Comparison of ENCODE assay signal across 8 mouse cellular contexts in genomic region chr17:33685249-33685653, GRCm38 (mm10). TPM values are rescaled to one million over a fixed set of nuclear protein-coding genes. Genes with fewer than 3 reads are reported as not detected.
A peak's percentile ranks its signal among the peaks of the same experiment; 100 is the strongest.
DNase-seq lines count a peak whose midpoint lies in the region; ATAC-seq lines count a peak whose summit lies in the region.

No protein-coding gene starts in this region.

- H3K4me2 ChIP-seq in heart, embryonic 13.5 days = peak overlapping the region; percentile 96
- peak overlapping the region; percentile 81 for H3K4me2 ChIP-seq in liver, embryonic 12.5 days
- H3K4me2 ChIP-seq in stomach, embryonic 15.5 days = peak overlapping the region; percentile 72

- no peaks in the 10 kb centered on the region for H3K27me3 ChIP-seq in heart, embryonic 13.5 days (replicated peaks)
- no peaks in the 10 kb centered on the region for H3K27me3 ChIP-seq in liver, embryonic 12.5 days (replicated peaks)
- no peaks in the 10 kb centered on the region for H3K27me3 ChIP-seq in stomach, embryonic 15.5 days (replicated peaks)

- WGBS in heart, embryonic 13.5 days = under 1% methylated on average over 42 of the region's 42 CpGs
- WGBS in liver, embryonic 12.5 days (ENCODE audit: insufficient replicate concordance) = under 1% methylated on average over 42 of the region's 42 CpGs
- WGBS in stomach, embryonic 15.5 days = under 1% methylated on average over 42 of the region's 42 CpGs

- peaks cover 45% of the 10 kb centered on the region for H3K4me1 ChIP-seq in heart, embryonic 13.5 days
- peaks cover 48% of the 10 kb centered on the region for H3K4me1 ChIP-seq in liver, embryonic 12.5 days
- H3K4me1 ChIP-seq in stomach, embryonic 15.5 days = peaks cover 21% of the 10 kb centered on the region

- H3K9ac ChIP-seq in heart, embryonic 13.5 days = peak overlapping the region; percentile 97
- H3K9ac ChIP-seq in liver, embryonic 12.5 days = peak overlapping the region; percentile 96
- peak overlapping the region; percentile 98 for H3K9ac ChIP-seq in stomach, embryonic 15.5 days

- peak overlapping the region; percentile 96 for H3K27ac ChIP-seq in heart, embryonic 13.5 days (replicated peaks)
- peak overlapping the region; percentile 90 for H3K27ac ChIP-seq in liver, embryonic 12.5 days
- H3K27ac ChIP-seq in stomach, embryonic 15.5 days = peak overlapping the region; percentile 93

- DNase-seq in CD4-positive helper T cell, adult 2 months (ENCODE audit: low read depth, low spot score) = peak; percentile 98
- peak; percentile 90 for DNase-seq in brain, embryonic 18.5 days (ENCODE audit: low read depth, low spot score)
- peak; percentile 100 for DNase-seq in kidney, postnatal 10 days
- DNase-seq in natural killer cell, adult 2 months (ENCODE audit: low spot score in 2 of 2) = peak; percentile 96 to 98

- peak; percentile 95 for ATAC-seq in erythroid progenitor cell, adult 5-6 weeks (replicated peaks; ENCODE audit: low FRiP score, poor library complexity, severe bottlenecking)
- peak; percentile 99 for ATAC-seq in heart, embryonic 13.5 days (ENCODE audit: extremely low read depth, insufficient number of reproducible peaks, low FRiP score, low TSS enrichment)
- ATAC-seq in liver, embryonic 12.5 days = peak; percentile 95
- ATAC-seq in stomach, embryonic 15.5 days (ENCODE audit: insufficient read depth, low FRiP score, low read depth) = peak; percentile 98

- H3K9me3 ChIP-seq in heart, embryonic 13.5 days = no peaks in the 10 kb centered on the region
- H3K9me3 ChIP-seq in liver, embryonic 12.5 days (replicated peaks) = no peaks in the 10 kb centered on the region
- no peaks in the 10 kb centered on the region for H3K9me3 ChIP-seq in stomach, embryonic 15.5 days

- H3K4me3 ChIP-seq in heart, embryonic 13.5 days = peak overlapping the region; percentile 88
- H3K4me3 ChIP-seq in liver, embryonic 12.5 days = peak overlapping the region; percentile 81
- peak overlapping the region; percentile 78 for H3K4me3 ChIP-seq in stomach, embryonic 15.5 days (replicated peaks)

- peaks cover 6% of the 10 kb centered on the region; the same call in 1 of the 2 replicates for H3K36me3 ChIP-seq in heart, embryonic 13.5 days
- peaks cover 64% of the 10 kb centered on the region for H3K36me3 ChIP-seq in liver, embryonic 12.5 days
- H3K36me3 ChIP-seq in stomach, embryonic 15.5 days = no peaks in the 10 kb centered on the region

RNA-seq across cellular contexts. Expression of gene Hnrnpm, which starts 1.4 kb away (rescaled TPM):
- total RNA-seq in erythroid progenitor cell, adult 5-6 weeks (2015; ENCODE audit: low replicate concordance) = 585 and 697 TPM in 2 replicates
- 520 and 703 TPM in 2 replicates for total RNA-seq in erythroid progenitor cell, adult 5-6 weeks (2017; ENCODE audit: low replicate concordance)
- 190 and 194 TPM in 2 replicates for polyA plus RNA-seq in heart, embryonic 13.5 days (2015; fragmentation: Nextera tagmentation; extraction: Ambion mirVana)
- polyA plus RNA-seq in liver, embryonic 12.5 days (2016; fragmentation: Nextera tagmentation; extraction: Ambion mirVana) = 222 and 242 TPM in 2 replicates
- 248 and 307 TPM in 2 replicates for polyA plus RNA-seq in stomach, embryonic 15.5 days (2015; fragmentation: Nextera tagmentation; extraction: Ambion mirVana)

RNA-seq across cellular contexts. Expression of gene March2, which starts 33.2 kb away (rescaled TPM):
- 409 and 494 TPM in 2 replicates for total RNA-seq in erythroid progenitor cell, adult 5-6 weeks (2015; ENCODE audit: low replicate concordance)
- total RNA-seq in erythroid progenitor cell, adult 5-6 weeks (2017; ENCODE audit: low replicate concordance) = 312 and 414 TPM in 2 replicates
- polyA plus RNA-seq in heart, embryonic 13.5 days (2015; fragmentation: Nextera tagmentation; extraction: Ambion mirVana) = 77.3 and 83.7 TPM in 2 replicates
- polyA plus RNA-seq in liver, embryonic 12.5 days (2016; fragmentation: Nextera tagmentation; extraction: Ambion mirVana) = 196 and 205 TPM in 2 replicates
- polyA plus RNA-seq in stomach, embryonic 15.5 days (2015; fragmentation: Nextera tagmentation; extraction: Ambion mirVana) = 59.8 and 70.8 TPM in 2 replicates

RNA-seq across cellular contexts. Expression of gene Pram1, which starts 47.4 kb away (rescaled TPM):
- 5.4 and 7.6 TPM in 2 replicates for total RNA-seq in erythroid progenitor cell, adult 5-6 weeks (2015; ENCODE audit: low replicate concordance)
- total RNA-seq in erythroid progenitor cell, adult 5-6 weeks (2017; ENCODE audit: low replicate concordance) = 5.4 and 12.7 TPM in 2 replicates
- polyA plus RNA-seq in heart, embryonic 13.5 days (2015; fragmentation: Nextera tagmentation; extraction: Ambion mirVana) = 0.56 and 0.64 TPM in 2 replicates
- polyA plus RNA-seq in liver, embryonic 12.5 days (2016; fragmentation: Nextera tagmentation; extraction: Ambion mirVana) = 0.69 and 1.2 TPM in 2 replicates
- polyA plus RNA-seq in stomach, embryonic 15.5 days (2015; fragmentation: Nextera tagmentation; extraction: Ambion mirVana) = 1.1 and 1.4 TPM in 2 replicates

RNA-seq across cellular contexts. Expression of gene Zfp414, which starts 56.4 kb away (rescaled TPM):
- 31.4 and 36.5 TPM in 2 replicates for total RNA-seq in erythroid progenitor cell, adult 5-6 weeks (2015; ENCODE audit: low replicate concordance)
- total RNA-seq in erythroid progenitor cell, adult 5-6 weeks (2017; ENCODE audit: low replicate concordance) = 22.3 and 28.9 TPM in 2 replicates
- 30.7 and 32.1 TPM in 2 replicates for polyA plus RNA-seq in heart, embryonic 13.5 days (2015; fragmentation: Nextera tagmentation; extraction: Ambion mirVana)
- 22.4 and 23.2 TPM in 2 replicates for polyA plus RNA-seq in liver, embryonic 12.5 days (2016; fragmentation: Nextera tagmentation; extraction: Ambion mirVana)
- 35.5 and 38.1 TPM in 2 replicates for polyA plus RNA-seq in stomach, embryonic 15.5 days (2015; fragmentation: Nextera tagmentation; extraction: Ambion mirVana)

Comparison
In these comparisons a context has a peak if more than half of its experiments do, and no peak if none do; other contexts are left out.
1. Peak in every context shown above with its lines: DNase-seq, ATAC-seq, H3K4me3 ChIP-seq and H3K27ac ChIP-seq.